Mouse (Mus musculus): Measurements from ENCODE around the gene Erich6. TPM values are rescaled to one million over a fixed set of nuclear protein-coding genes. Genes with fewer than 3 reads are reported as not detected.

Gene Erich6
- polyA plus RNA-seq, 1 experiment from 2014 or later = not detected

DNA sequence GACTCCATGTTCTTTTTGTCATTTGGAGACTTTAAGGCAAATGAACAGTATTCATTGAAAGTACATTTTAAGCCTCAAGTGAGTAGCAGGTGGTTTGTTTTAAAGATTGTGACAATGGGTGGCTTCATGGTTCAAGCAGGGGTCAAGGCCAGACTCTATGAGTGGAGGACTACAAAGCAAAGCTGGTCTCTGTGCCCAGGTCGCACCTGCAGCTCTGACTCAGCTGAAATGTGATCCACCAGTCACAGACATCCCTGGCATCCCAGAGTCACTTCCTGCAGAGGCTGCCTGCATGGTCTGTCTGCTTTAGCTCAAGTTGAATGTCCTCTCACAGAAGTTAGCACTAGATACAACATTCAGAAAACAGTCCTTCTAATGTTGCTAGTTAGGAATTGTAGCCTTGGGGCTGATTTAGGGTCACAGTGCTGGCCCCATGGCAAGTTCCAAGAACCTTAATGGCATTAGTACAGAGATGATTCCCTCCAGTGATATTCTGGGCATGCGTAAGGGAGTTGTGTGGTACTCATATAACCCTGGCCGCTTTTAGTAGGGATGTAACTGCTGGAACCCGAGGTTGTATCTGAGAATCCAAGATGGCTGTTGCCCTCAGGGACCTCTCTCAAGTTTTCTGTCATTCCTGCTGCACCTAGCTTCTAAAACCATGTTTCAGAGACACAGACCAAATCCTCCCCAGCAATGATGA is 35.6 kb upstream of the Erich6 start:
- no peak overlapping the region for H3K4me3 ChIP-seq
- H3K36me3 ChIP-seq (replicated peaks) = 0 out of 2 replicates have a peak, but pooled peaks cover 5% of the 10 kb centered on the region
- H3K27me3 ChIP-seq (replicated peaks; ENCODE audit: low read depth, poor library complexity, severe bottlenecking) = no peaks in the 10 kb centered on the region
- no peaks in the 10 kb centered on the region for H3K9me3 ChIP-seq
- no peak overlapping the region for H3K27ac ChIP-seq (replicated peaks)
- H3K4me1 ChIP-seq = peaks cover 24% of the 10 kb centered on the region
- WGBS = 70% methylated on average over 4 of the region's 4 CpGs
- DNase-seq (ENCODE audit: low spot score) = peak; percentile 32

DNA sequence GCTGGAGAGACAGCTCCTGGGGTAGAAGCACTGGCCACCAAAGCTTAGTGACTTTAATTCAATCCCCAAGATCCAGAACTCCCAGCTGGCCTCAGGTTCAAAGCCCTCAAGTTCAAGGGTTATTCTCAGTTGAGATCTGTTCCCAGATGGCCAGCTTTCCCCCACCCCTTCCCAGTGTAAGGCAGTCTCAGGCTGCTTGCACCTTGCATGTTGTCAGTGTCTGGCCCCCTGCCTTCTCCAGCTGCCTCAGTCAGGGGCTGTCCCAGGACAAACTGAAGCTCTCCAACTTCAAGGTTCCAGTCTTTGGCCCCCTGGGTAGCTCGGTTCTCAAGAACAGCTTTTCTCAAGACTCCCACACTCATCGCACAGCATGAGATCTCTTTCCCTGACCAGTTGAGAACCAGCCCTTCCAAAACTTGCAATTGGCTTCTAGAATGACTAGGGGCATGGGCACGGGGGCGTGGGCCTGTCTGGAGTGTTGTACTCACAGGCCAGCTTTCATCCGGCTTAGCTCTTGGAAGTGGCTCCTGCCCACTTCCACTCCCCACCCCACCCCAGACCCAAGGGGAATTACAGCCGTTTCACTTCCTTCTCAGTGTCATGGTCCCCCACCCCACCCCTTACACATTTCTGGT is 34.7 kb upstream of the Erich6 start:
- Histone ChIP-seq H3K27ac (replicated peaks) (no peak overlapping the region), H3K4me1 (peaks cover 15% of the 10 kb centered on the region), H3K4me3 (no peak overlapping the region), H3K36me3 (replicated peaks) (0 out of 2 replicates have a peak, but pooled peaks cover 5% of the 10 kb centered on the region), H3K27me3 (replicated peaks; ENCODE audit: low read depth, poor library complexity, severe bottlenecking) (no peaks in the 10 kb centered on the region), H3K9me3 (no peaks in the 10 kb centered on the region)
- no peak for DNase-seq (ENCODE audit: low spot score)
- 64% methylated on average over 6 of the region's 6 CpGs for WGBS

DNA sequence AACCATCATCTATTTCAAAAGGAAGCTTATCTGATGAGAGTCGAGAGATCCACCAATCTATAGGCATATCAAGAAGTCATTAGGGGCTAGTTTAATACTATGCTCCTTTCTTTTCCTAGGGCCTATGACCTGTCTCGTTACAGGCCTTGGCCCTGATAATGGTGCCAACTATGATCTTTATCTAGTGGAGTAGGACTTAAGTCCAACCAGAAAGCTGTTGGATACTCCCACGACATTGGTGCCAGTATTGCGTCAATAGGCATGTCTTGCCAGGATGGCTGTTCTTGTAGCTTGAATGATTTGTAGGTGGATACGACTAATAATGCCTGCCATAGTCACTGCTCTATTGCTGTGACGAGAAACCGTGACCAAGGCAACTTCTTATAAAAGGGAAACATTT is 27.0 kb upstream of the Erich6 start:
- no peak overlapping the region for H3K4me3 ChIP-seq
- no peak overlapping the region for H3K27ac ChIP-seq (replicated peaks)
- 89% methylated on average over 7 of the region's 7 CpGs for WGBS
- no peaks in the 10 kb centered on the region for H3K36me3 ChIP-seq (replicated peaks)
- no peak for DNase-seq (ENCODE audit: low spot score)
- peaks cover 9% of the 10 kb centered on the region; the same call in 1 of the 2 replicates for H3K9me3 ChIP-seq
- H3K4me1 ChIP-seq = no peaks in the 10 kb centered on the region
- H3K27me3 ChIP-seq (replicated peaks; ENCODE audit: low read depth, poor library complexity, severe bottlenecking) = no peaks in the 10 kb centered on the region

DNA sequence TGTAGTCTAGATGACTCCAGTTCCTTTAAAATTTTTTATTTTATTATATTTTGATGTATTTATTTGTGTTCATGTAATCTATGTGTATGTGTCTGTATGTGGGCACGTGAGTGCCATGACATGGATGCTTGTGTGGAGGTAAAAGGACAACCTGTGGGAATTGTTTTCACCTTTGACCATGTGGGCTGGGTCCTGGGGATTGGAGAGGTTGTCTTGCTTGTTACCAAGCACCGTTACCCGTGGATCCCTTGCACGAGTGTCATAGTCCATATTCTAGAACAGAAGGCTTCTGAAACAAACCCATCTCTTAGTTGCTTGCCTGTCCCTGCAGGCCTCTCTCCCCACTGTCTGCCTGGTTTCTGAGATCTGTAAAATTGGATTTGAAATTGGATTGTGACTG is 23.6 kb upstream of the Erich6 start:
- Histone ChIP-seq H3K4me1 (peaks cover under 1% of the 10 kb centered on the region; the same call in 1 of the 2 replicates), H3K36me3 (replicated peaks) (no peaks in the 10 kb centered on the region), H3K27me3 (replicated peaks; ENCODE audit: low read depth, poor library complexity, severe bottlenecking) (no peaks in the 10 kb centered on the region), H3K4me3 (no peak overlapping the region), H3K27ac (replicated peaks) (no peak overlapping the region), H3K9me3 (peaks cover 3% of the 10 kb centered on the region; the same call in 1 of the 2 replicates)
- 89% methylated on average over 4 of the region's 4 CpGs for WGBS
- no peak for DNase-seq (ENCODE audit: low spot score)

DNA sequence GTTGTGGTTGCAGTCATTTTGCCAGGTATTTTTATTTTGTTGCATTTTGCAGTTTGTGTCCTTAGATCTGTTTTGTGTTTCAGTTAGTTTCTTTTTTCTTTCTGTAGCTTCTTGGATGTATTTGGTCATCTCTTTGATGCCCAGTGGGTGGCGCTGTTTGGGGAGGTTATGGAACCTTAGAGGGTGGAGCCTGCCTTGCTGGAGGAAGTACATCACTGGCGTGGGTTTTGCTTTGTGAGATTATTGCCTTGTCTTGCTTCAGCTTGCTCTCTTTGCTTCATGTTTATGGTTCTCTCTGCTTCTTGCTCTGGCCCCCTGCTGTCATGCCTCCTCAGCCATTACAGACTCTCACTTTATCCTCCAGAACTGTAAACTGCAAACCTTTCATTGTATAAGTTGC is 20.3 kb upstream of the Erich6 start:
- Histone ChIP-seq H3K4me1 (peaks cover 3% of the 10 kb centered on the region; the same call in 1 of the 2 replicates), H3K4me3 (no peak overlapping the region), H3K36me3 (replicated peaks) (no peaks in the 10 kb centered on the region), H3K9me3 (no peaks in the 10 kb centered on the region), H3K27me3 (replicated peaks; ENCODE audit: low read depth, poor library complexity, severe bottlenecking) (no peaks in the 10 kb centered on the region), H3K27ac (replicated peaks) (no peak overlapping the region)
- DNase-seq (ENCODE audit: low spot score) = peak; percentile 42
- 34% methylated on average over 2 of the region's 2 CpGs for WGBS

DNA sequence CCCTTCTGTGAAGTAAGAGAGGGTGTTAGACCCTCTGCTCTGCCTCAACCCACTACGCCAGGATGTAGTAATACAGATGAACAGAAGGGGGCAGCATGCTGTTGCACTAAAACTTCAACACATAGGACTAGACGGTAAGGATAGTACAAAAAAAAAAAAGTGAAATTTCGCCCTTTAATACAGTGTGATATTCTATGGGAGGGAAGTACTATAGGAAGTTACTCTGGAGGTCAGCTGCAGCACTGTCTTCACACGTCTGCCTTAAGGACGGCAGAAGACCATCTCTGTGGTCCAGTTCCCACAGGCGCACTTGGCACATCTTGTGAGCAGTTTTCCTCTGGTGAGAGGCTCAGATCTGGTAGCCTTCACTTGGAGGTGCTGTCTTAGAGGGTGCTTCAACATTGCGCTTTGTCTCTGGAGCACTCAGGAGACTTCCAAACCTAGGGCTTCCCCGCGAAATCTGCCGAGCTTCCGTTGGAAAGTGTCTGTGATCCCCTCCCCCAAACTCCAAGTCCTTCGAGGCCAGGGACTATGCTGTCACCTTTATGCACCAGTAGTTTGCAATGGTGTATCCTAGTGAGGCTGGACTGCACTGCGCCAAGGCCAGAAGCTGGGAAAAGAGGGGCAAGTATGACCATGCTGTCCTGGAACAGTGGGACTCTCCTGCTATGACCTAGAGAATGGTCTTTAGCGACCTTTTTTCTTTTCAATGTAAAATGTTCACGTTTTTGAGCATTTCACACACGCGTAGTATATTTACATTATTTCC is 18.5 kb upstream of the Erich6 start:
- no peak overlapping the region for H3K27ac ChIP-seq (replicated peaks)

DNA sequence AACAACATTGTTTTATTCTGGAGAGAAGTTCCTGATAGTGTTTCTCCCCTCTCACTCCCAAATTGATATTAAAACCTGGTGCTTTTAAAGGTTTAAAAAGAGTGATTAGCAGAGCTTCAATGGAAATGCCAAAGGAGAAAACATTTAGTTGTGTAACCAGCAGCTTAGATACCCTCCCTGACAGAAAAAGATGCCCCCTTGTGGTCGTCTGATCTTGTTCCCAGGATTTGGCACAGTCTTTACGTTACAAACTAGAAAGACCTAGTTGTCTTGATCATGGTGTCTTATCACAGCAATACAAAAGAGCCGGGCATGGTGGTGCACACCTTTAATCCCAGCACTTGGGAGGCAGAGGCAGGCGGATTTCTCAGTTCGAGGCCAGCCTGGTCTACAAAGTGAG is 16.9 kb upstream of the Erich6 start:
- Histone ChIP-seq H3K27ac (replicated peaks) (no peak overlapping the region), H3K9me3 (no peaks in the 10 kb centered on the region), H3K27me3 (replicated peaks; ENCODE audit: low read depth, poor library complexity, severe bottlenecking) (no peaks in the 10 kb centered on the region), H3K36me3 (replicated peaks) (no peaks in the 10 kb centered on the region), H3K4me1 (peaks cover 3% of the 10 kb centered on the region; the same call in 1 of the 2 replicates), H3K4me3 (no peak overlapping the region)
- WGBS = 68% methylated on average over 5 of the region's 5 CpGs
- DNase-seq (ENCODE audit: low spot score) = no peak

More for the DNA sequence above, 18.5 kb upstream of the Erich6 start:
- WGBS = 55% methylated on average over 17 of the region's 17 CpGs
- H3K36me3 ChIP-seq (replicated peaks) = no peaks in the 10 kb centered on the region
- H3K27me3 ChIP-seq (replicated peaks; ENCODE audit: low read depth, poor library complexity, severe bottlenecking) = no peaks in the 10 kb centered on the region
- H3K9me3 ChIP-seq = no peaks in the 10 kb centered on the region
- no peak overlapping the region for H3K4me3 ChIP-seq
- H3K4me1 ChIP-seq = peaks cover 3% of the 10 kb centered on the region; the same call in 1 of the 2 replicates
- DNase-seq (ENCODE audit: low spot score) = peak; percentile 53

DNA sequence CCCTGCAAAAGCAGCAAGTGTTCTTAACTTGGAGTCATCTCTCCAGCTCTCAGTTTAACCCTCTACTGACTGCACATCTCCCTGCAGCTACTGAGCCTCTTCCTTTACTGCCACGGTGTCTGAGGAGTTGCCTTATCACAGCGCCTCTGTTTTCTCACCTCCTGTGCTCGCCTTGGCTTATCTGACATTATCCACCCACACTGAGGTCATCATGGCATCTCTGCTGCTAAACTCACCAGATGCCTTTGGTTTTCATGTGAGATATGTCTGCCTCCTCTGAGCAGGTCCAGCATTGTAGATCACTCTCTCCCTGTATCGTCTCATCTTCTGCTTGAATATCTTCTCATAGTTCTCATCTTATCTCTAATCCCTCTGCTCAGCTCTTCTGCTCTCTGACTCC is 13.3 kb upstream of the Erich6 start:
- no peaks in the 10 kb centered on the region for H3K27me3 ChIP-seq (replicated peaks; ENCODE audit: low read depth, poor library complexity, severe bottlenecking)
- no peak overlapping the region for H3K27ac ChIP-seq (replicated peaks)
- H3K4me1 ChIP-seq = no peaks in the 10 kb centered on the region
- H3K36me3 ChIP-seq (replicated peaks) = no peaks in the 10 kb centered on the region
- 83% methylated on average over 4 of the region's 4 CpGs for WGBS
- H3K4me3 ChIP-seq = no peak overlapping the region
- DNase-seq (ENCODE audit: low spot score) = no peak
- no peaks in the 10 kb centered on the region for H3K9me3 ChIP-seq

DNA sequence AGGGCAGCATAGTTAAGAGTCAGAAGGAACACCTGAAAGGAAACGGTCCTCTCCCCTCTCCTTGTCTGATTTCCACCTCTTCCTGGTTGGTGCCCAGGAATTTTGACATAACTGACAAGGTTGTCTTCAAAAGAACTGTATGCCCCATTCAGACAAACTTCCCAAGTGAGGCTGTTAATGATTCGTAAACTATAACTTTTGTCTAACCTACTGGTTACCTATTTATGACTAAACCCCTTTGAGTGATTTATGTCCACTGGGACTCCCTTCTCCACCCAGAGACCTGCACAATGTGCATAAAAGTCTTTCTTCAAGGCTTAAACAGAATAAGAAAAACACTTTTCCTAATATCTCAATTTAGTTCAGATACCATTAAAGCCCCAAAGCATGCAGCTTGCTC is 10.2 kb upstream of the Erich6 start:
- no peaks in the 10 kb centered on the region for H3K36me3 ChIP-seq (replicated peaks)
- WGBS = 84% methylated on average over 2 of the region's 2 CpGs
- H3K27ac ChIP-seq (replicated peaks) = no peak overlapping the region
- no peaks in the 10 kb centered on the region for H3K4me1 ChIP-seq
- no peak for DNase-seq (ENCODE audit: low spot score)
- no peaks in the 10 kb centered on the region for H3K27me3 ChIP-seq (replicated peaks; ENCODE audit: low read depth, poor library complexity, severe bottlenecking)
- no peak overlapping the region for H3K4me3 ChIP-seq
- no peaks in the 10 kb centered on the region for H3K9me3 ChIP-seq

DNA sequence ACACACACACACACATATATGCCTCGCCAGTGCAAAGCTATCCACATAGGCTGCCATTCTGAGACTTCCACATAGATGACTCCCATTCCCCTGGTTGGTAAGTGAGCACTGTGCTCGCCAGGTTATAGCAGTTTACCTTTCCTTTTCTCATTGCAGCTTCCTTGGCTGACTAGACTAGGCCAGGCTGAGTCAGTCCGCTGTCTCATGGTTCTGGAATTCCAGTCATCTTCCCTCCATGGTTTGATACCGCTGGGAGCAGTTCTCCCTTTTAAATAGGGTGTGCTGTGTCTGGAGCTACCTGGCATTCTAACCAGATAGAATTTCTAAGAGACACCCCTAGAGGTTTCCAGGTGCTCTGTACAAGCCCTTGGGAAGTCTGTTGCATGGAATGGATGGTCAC is 9.2 kb upstream of the Erich6 start:
- Histone ChIP-seq H3K4me1 (no peaks in the 10 kb centered on the region), H3K4me3 (no peak overlapping the region), H3K27me3 (replicated peaks; ENCODE audit: low read depth, poor library complexity, severe bottlenecking) (no peaks in the 10 kb centered on the region), H3K27ac (replicated peaks) (no peak overlapping the region), H3K9me3 (no peaks in the 10 kb centered on the region), H3K36me3 (replicated peaks) (no peaks in the 10 kb centered on the region)
- 85% methylated on average over 4 of the region's 4 CpGs for WGBS
- no peak for DNase-seq (ENCODE audit: low spot score)

DNA sequence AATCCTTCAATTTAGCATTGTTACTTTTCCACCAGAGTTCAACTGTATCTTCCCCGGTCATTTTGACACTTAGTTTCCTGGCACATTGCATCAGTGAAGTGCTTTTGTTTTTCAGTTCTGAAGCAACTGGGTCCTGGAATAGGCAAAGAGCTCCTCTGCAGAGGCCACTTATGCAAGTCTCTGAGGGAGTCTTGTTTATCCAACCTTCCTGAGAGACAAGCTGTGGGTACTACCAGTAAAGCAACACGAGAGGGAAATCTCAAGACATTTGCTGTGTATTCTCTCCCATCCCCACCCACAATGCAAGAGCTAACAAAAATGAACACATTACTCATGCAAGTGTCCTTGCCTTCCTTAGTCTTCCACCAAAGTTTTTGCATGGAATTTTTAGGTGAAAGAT is 5.3 kb downstream of the Erich6 start:
- H3K36me3 ChIP-seq (replicated peaks) = no peaks in the 10 kb centered on the region
- 85% methylated on average over 2 of the region's 2 CpGs for WGBS

DNA sequence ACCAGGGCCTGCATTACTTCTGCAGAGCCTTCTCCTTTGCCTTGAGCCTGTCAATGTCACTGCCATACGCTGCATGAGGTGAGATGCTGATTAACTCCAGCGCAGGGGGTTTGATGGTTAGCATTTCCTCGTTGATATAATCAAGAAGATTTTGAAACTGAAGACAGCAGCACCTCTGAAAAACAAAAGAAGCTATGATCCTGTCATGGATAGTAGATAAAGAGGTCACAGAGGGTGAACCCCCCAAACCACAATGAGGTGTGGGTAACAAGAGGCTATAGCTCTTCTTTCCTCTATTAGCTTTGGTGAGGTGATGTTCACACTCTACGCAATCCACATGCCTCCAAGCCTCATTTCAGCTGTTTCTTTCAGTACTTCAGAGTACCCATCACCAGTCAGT is 12.0 kb downstream of the Erich6 start:
- no peaks in the 10 kb centered on the region for H3K36me3 ChIP-seq (replicated peaks)
- no peaks in the 10 kb centered on the region for H3K27me3 ChIP-seq (replicated peaks; ENCODE audit: low read depth, poor library complexity, severe bottlenecking)
- H3K9me3 ChIP-seq = no peaks in the 10 kb centered on the region
- 90% methylated on average over 4 of the region's 4 CpGs for WGBS
- no peaks in the 10 kb centered on the region for H3K4me1 ChIP-seq
- no peak overlapping the region for H3K27ac ChIP-seq (replicated peaks)
- no peak for DNase-seq (ENCODE audit: low spot score)
- H3K4me3 ChIP-seq = no peak overlapping the region

More for the DNA sequence above, 5.3 kb downstream of the Erich6 start:
- no peaks in the 10 kb centered on the region for H3K27me3 ChIP-seq (replicated peaks; ENCODE audit: low read depth, poor library complexity, severe bottlenecking)
- H3K27ac ChIP-seq (replicated peaks) = no peak overlapping the region
- H3K4me1 ChIP-seq = peaks cover 7% of the 10 kb centered on the region
- no peak overlapping the region for H3K4me3 ChIP-seq
- H3K9me3 ChIP-seq = no peaks in the 10 kb centered on the region
- no peak for DNase-seq (ENCODE audit: low spot score)
